Mouse (Mus musculus) midbrain, embryonic 15.5 days (tissue): ENCODE data around the gene Ikzf5. TPM values are rescaled to one million over a fixed set of nuclear protein-coding genes. Genes with fewer than 3 reads are reported as not detected.
"Not testable (repeated sequence)": the region's sequence is repeated elsewhere in the genome, so short reads cannot be mapped to it uniquely, and the experiment has no call there.

ENCODE experiments used
- ATAC-seq: fragments of 200-750 bp; cut with Nextera tagmentation; replicated peaks from 2 replicates; pipeline ENCODE4 v1.8.0; 2017; ENCODE audit warnings: moderate TSS enrichment
- H3K27ac ChIP-seq: fragments of 300-500 bp; sonication (generic); 2 replicates; pipeline ENCODE4 v1.5.1; 2015; ENCODE audit warnings: mild to moderate bottlenecking, inconsistent platforms
- H3K27me3 ChIP-seq: fragments of 300-500 bp; sonication (generic); replicated peaks from 2 replicates; pipeline ENCODE4 v1.6.1; 2015; ENCODE audit warnings: inconsistent platforms
- H3K36me3 ChIP-seq: fragments of 300-500 bp; sonication (generic); replicated peaks from 2 replicates; pipeline ENCODE4 v1.6.1; 2015; ENCODE audit warnings: inconsistent platforms
- H3K4me1 ChIP-seq: fragments of 300-500 bp; sonication (generic); 2 replicates; pipeline ENCODE4 v1.6.1; 2015; ENCODE audit warnings: inconsistent platforms
- H3K4me2 ChIP-seq: fragments of 300-500 bp; sonication (generic); 2 replicates; pipeline ENCODE4 v1.6.1; 2015; ENCODE audit warnings: inconsistent platforms, mild to moderate bottlenecking, moderate library complexity
- H3K4me3 ChIP-seq: fragments of 300-500 bp; sonication (generic); 2 replicates; pipeline ENCODE4 v1.5.1; 2015; ENCODE audit warnings: mild to moderate bottlenecking, inconsistent platforms
- H3K9ac ChIP-seq: fragments of 300-500 bp; sonication (generic); 2 replicates; pipeline ENCODE4 v1.6.1; 2015; ENCODE audit warnings: mild to moderate bottlenecking, inconsistent platforms
- H3K9me3 ChIP-seq: fragments of 300-500 bp; sonication (generic); 2 replicates; pipeline ENCODE4 v1.6.1; 2016; ENCODE audit warnings: inconsistent platforms
- WGBS: fragments of 180-500 bp; shearing (Covaris S2); methylation state at CpG from one replicate; pipeline ENCODE4 v1.1.7; 2015; ENCODE audit warnings: mixed read lengths; 5-methylcytosine and 5-hydroxymethylcytosine counted together
- polyA plus RNA-seq: library from polyadenylated mRNA; unstranded; fragments of >200 nt; fragmentation: Nextera tagmentation; extraction: Ambion mirVana; gene quantifications from 2 replicates; pipeline ENCODE4 v1.2.1, GENCODE M21; 2015

Gene Ikzf5
- 10.1 and 12.5 TPM in 2 replicates for polyA plus RNA-seq

- peak within 1 kb of the TSS; percentile 89 for H3K27ac ChIP-seq
- H3K4me3 ChIP-seq: peak within 1 kb of the TSS; percentile 97
- H3K9ac ChIP-seq: peak within 1 kb of the TSS; percentile 95
- H3K4me2 ChIP-seq: peak within 1 kb of the TSS; percentile 72
- WGBS: under 1% methylated on average over 42 of the region's 42 CpGs
- H3K27me3 ChIP-seq: no peaks in the 10 kb centered on the region
- peaks cover 39% of the 10 kb centered on the region for H3K4me1 ChIP-seq
- ATAC-seq: peak; percentile 99
- no peaks in the 10 kb centered on the region for H3K36me3 ChIP-seq
- no peaks in the 10 kb centered on the region for H3K9me3 ChIP-seq
These were observed at the start of gene Ikzf5, which contains the start of gene Acadsb for GRCm38 (mm10) chr7:131410416-131411058. Ikzf5 (minus strand) TSS chr7:131410521. Acadsb (plus strand) TSS chr7:131410601.

- H3K4me2 ChIP-seq: no peak overlapping the region
- no peak overlapping the region for H3K4me3 ChIP-seq
- H3K9ac ChIP-seq: no peak overlapping the region
- H3K27ac ChIP-seq: no peak overlapping the region
- ATAC-seq: no peak
- 86% methylated on average over 5 of the region's 5 CpGs for WGBS
- no peaks in the 10 kb centered on the region for H3K27me3 ChIP-seq
- H3K4me1 ChIP-seq: no peaks in the 10 kb centered on the region
- H3K9me3 ChIP-seq: no peaks in the 10 kb centered on the region
- no peaks in the 10 kb centered on the region for H3K36me3 ChIP-seq
These were observed 46.4 kb upstream of the Ikzf5 start for GRCm38 (mm10) chr7:131456714-131457113.

GRCm38 (mm10) chr7:131437051-131437450 lies 26.7 kb upstream of the Ikzf5 start:
- no peak overlapping the region for H3K4me3 ChIP-seq
- H3K4me2 ChIP-seq: no peak overlapping the region
- no peaks in the 10 kb centered on the region for H3K4me1 ChIP-seq
- H3K9ac ChIP-seq: no peak overlapping the region
- peaks cover 18% of the 10 kb centered on the region for H3K36me3 ChIP-seq
- no peak overlapping the region for H3K27ac ChIP-seq
- no peak for ATAC-seq
- H3K9me3 ChIP-seq: no peaks in the 10 kb centered on the region
- WGBS: 61% methylated on average over 3 of the region's 3 CpGs
- H3K27me3 ChIP-seq: no peaks in the 10 kb centered on the region

- Histone ChIP-seq H3K9me3 (no peaks in the 10 kb centered on the region), H3K4me2 (no peak overlapping the region), H3K9ac (no peak overlapping the region), H3K4me1 (no peaks in the 10 kb centered on the region), H3K36me3 (peaks cover 27% of the 10 kb centered on the region), H3K4me3 (no peak overlapping the region), H3K27ac (no peak overlapping the region), H3K27me3 (no peaks in the 10 kb centered on the region)
- ATAC-seq: no peak
- WGBS: 76% methylated on average over 1 of the region's 1 CpGs
These were observed 24.0 kb upstream of the Ikzf5 start for GRCm38 (mm10) chr7:131434276-131434675.

- no peak overlapping the region for H3K4me2 ChIP-seq
- no peak for ATAC-seq
- H3K4me3 ChIP-seq: no peak overlapping the region
- H3K27me3 ChIP-seq: no peaks in the 10 kb centered on the region
- H3K36me3 ChIP-seq: peaks cover 35% of the 10 kb centered on the region
- H3K27ac ChIP-seq: no peak overlapping the region
- 15% methylated on average over 1 of the region's 1 CpGs for WGBS
- H3K9ac ChIP-seq: no peak overlapping the region
- H3K4me1 ChIP-seq: no peaks in the 10 kb centered on the region
- H3K9me3 ChIP-seq: no peaks in the 10 kb centered on the region
These were observed 21.9 kb upstream of the Ikzf5 start for GRCm38 (mm10) chr7:131432244-131432643.

- no peaks in the 10 kb centered on the region for H3K9me3 ChIP-seq
- no peak overlapping the region for H3K4me3 ChIP-seq
- WGBS: 87% methylated on average over 5 of the region's 5 CpGs
- H3K4me2 ChIP-seq: no peak overlapping the region
- no peak for ATAC-seq
- H3K36me3 ChIP-seq: peaks cover 32% of the 10 kb centered on the region
- H3K4me1 ChIP-seq: no peaks in the 10 kb centered on the region
- no peak overlapping the region for H3K27ac ChIP-seq
- no peak overlapping the region for H3K9ac ChIP-seq
- no peaks in the 10 kb centered on the region for H3K27me3 ChIP-seq
These were observed 17.0 kb upstream of the Ikzf5 start for GRCm38 (mm10) chr7:131427331-131427730.

GRCm38 (mm10) chr7:131424912-131425311 lies 14.6 kb upstream of the Ikzf5 start:
- H3K4me2 ChIP-seq: no peak overlapping the region
- peaks cover 17% of the 10 kb centered on the region; the same call in 1 of the 2 replicates for H3K36me3 ChIP-seq
- H3K9me3 ChIP-seq: no peaks in the 10 kb centered on the region
- H3K9ac ChIP-seq: no peak overlapping the region
- ATAC-seq: no peak
- H3K27ac ChIP-seq: no peak overlapping the region
- H3K4me3 ChIP-seq: no peak overlapping the region
- no peaks in the 10 kb centered on the region for H3K4me1 ChIP-seq
- WGBS: 92% methylated on average over 2 of the region's 2 CpGs
- H3K27me3 ChIP-seq: no peaks in the 10 kb centered on the region

- Histone ChIP-seq H3K4me3 (no peak overlapping the region), H3K4me2 (no peak overlapping the region), H3K27ac (no peak overlapping the region), H3K9ac (no peak overlapping the region), H3K4me1 (0 out of 2 replicates have a peak, but pooled peaks cover 5% of the 10 kb centered on the region), H3K36me3 (no peaks in the 10 kb centered on the region), H3K9me3 (no peaks in the 10 kb centered on the region), H3K27me3 (no peaks in the 10 kb centered on the region)
- no peak for ATAC-seq
These were observed 7.3 kb upstream of the Ikzf5 start for GRCm38 (mm10) chr7:131417605-131418004.

- H3K36me3 ChIP-seq, H3K27ac ChIP-seq, H3K4me3 ChIP-seq, H3K27me3 ChIP-seq, H3K9me3 ChIP-seq, H3K4me2 ChIP-seq, H3K9ac ChIP-seq, ATAC-seq: not testable (repeated sequence)
- peaks cover 11% of the 10 kb centered on the region for H3K4me1 ChIP-seq
These were observed 6.4 kb upstream of the Ikzf5 start for GRCm38 (mm10) chr7:131416742-131417141.

- 79% methylated on average over 2 of the region's 2 CpGs for WGBS
- Histone ChIP-seq H3K9ac (no peak overlapping the region), H3K4me3 (no peak overlapping the region), H3K9me3 (no peaks in the 10 kb centered on the region), H3K4me2 (peak overlapping the region; percentile 72; the same call in 1 of the 2 replicates), H3K27ac (no peak overlapping the region), H3K36me3 (no peaks in the 10 kb centered on the region), H3K4me1 (peaks cover 39% of the 10 kb centered on the region), H3K27me3 (no peaks in the 10 kb centered on the region)
- ATAC-seq: no peak
These were observed 1.6 kb upstream of the Ikzf5 start for GRCm38 (mm10) chr7:131411941-131412270.

GRCm38 (mm10) chr7:131411221-131411940 lies 1.1 kb upstream of the Ikzf5 start:
- no peak for ATAC-seq
- H3K4me1 ChIP-seq: peaks cover 39% of the 10 kb centered on the region
- WGBS: 60% methylated on average over 10 of the region's 10 CpGs
- H3K27ac ChIP-seq: no peak overlapping the region; the same call in 1 of the 2 replicates
- H3K9ac ChIP-seq: peak overlapping the region; percentile 78; the same call in 1 of the 2 replicates
- H3K36me3 ChIP-seq: no peaks in the 10 kb centered on the region
- peak overlapping the region; percentile 97 for H3K4me3 ChIP-seq
- H3K9me3 ChIP-seq: no peaks in the 10 kb centered on the region
- peak overlapping the region; percentile 72 for H3K4me2 ChIP-seq
- H3K27me3 ChIP-seq: no peaks in the 10 kb centered on the region

GRCm38 (mm10) chr7:131409988-131410385 lies 334 bp downstream of the Ikzf5 start:
- Histone ChIP-seq H3K4me2 (peak overlapping the region; percentile 72), H3K27me3 (no peaks in the 10 kb centered on the region), H3K36me3 (no peaks in the 10 kb centered on the region), H3K9ac (peak overlapping the region; percentile 95), H3K9me3 (no peaks in the 10 kb centered on the region), H3K4me3 (peak overlapping the region; percentile 97), H3K27ac (peak overlapping the region; percentile 89), H3K4me1 (peaks cover 39% of the 10 kb centered on the region)
- peak; percentile 79 for ATAC-seq
- WGBS: under 1% methylated on average over 38 of the region's 38 CpGs
